Mouse (Mus musculus): ENCODE measurements at regions not wholly inside any gene's neighbourhood (a gene's known extent, or its start where the extent isn't known, plus 50 kb on each side); places are given as distances from the start of the nearest gene placed in this dataset.
A peak's percentile ranks its signal among the peaks of the same experiment; 100 is the strongest.

DNA sequence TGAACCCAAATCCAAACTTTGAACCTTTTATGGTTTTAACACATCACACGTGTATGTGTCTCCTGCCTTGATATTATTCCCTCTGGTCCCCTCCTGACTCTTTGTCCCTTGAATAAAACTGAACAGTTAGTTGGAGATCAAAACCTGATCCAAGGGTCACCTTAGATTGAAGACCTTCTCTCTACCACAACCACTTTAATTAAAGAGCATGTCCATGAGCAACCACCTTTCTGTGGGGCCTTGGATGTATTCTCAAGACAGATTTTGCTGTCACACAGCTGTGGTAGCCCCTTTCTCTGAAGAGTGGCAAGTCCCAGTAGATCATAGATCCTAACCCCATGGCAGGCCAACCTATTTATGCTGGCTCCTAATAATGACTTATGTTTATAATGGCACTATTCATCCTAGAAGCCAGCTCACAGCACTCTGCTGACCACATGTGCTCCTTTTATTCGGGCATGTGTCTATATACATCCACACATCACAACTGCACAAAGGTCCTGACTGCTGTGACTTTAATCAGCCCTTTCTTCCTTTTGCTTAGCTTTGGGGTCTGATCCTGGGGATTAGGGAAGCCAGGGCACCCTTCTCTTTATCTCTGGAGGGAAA, 536.8 kb upstream of the Tenm2 start:
- DNase-seq (ENCODE audit: low spot score) = no peak
- 17% methylated on average over 2 of the region's 2 CpGs for WGBS
- TF ChIP-seq CTCF (IDR thresholded peaks at IDR 0.05) = no peak
- H3K9ac ChIP-seq (replicated peaks; ENCODE audit: low read length, poor library complexity, severe bottlenecking) = no peak overlapping the region
- ATAC-seq (ENCODE audit: low FRiP score) = no peak
- H3K9me3 ChIP-seq (ENCODE audit: low read length) = no peaks in the 10 kb centered on the region
- H3K4me3 ChIP-seq (ENCODE audit: low read depth, low read length) = no peak overlapping the region
- no peaks in the 10 kb centered on the region for H3K4me1 ChIP-seq (ENCODE audit: insufficient read depth, low read length)
- no peak overlapping the region for H3K4me2 ChIP-seq (ENCODE audit: low read depth, low read length, poor library complexity, severe bottlenecking)
- H3K36me3 ChIP-seq (ENCODE audit: insufficient read depth, low read length) = no peaks in the 10 kb centered on the region
- H3K27ac ChIP-seq (ENCODE audit: low read depth, low read length) = no peak overlapping the region
- no peaks in the 10 kb centered on the region for H3K27me3 ChIP-seq (ENCODE audit: insufficient read depth, low read length)

DNA sequence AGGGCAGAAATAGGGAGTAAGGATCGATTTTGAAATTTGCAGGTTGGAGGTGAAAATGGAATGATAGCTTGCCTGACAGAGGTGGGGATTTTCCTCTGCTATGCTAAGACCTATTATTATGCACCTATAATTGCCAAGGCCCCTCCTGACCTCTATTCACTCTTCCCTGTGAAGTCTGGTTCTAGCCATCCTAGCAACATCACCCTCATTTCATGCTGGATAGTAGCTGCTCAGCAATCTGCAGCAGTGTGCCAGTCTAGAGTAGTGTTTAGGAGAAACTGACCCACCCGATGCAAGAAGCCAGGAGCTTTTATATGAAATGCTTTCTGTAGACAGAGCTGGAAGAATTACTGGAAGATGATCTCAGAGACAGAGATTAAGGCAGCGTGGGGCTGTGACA, 535.1 kb upstream of the Tenm2 start:
- no peak overlapping the region for H3K27ac ChIP-seq (ENCODE audit: low read depth, low read length)
- H3K4me1 ChIP-seq (ENCODE audit: insufficient read depth, low read length) = no peaks in the 10 kb centered on the region
- ATAC-seq (ENCODE audit: low FRiP score) (no peak), DNase-seq (ENCODE audit: low spot score) (no peak)
- TF ChIP-seq CTCF (IDR thresholded peaks at IDR 0.05) = no peak
- no peak overlapping the region for H3K9ac ChIP-seq (replicated peaks; ENCODE audit: low read length, poor library complexity, severe bottlenecking)
- no peaks in the 10 kb centered on the region for H3K36me3 ChIP-seq (ENCODE audit: insufficient read depth, low read length)
- WGBS = 43% methylated on average over 3 of the region's 3 CpGs
- no peak overlapping the region for H3K4me3 ChIP-seq (ENCODE audit: low read depth, low read length)
- H3K4me2 ChIP-seq (ENCODE audit: low read depth, low read length, poor library complexity, severe bottlenecking) = no peak overlapping the region
- no peaks in the 10 kb centered on the region for H3K27me3 ChIP-seq (ENCODE audit: insufficient read depth, low read length)
- H3K9me3 ChIP-seq (ENCODE audit: low read length) = no peaks in the 10 kb centered on the region

DNA sequence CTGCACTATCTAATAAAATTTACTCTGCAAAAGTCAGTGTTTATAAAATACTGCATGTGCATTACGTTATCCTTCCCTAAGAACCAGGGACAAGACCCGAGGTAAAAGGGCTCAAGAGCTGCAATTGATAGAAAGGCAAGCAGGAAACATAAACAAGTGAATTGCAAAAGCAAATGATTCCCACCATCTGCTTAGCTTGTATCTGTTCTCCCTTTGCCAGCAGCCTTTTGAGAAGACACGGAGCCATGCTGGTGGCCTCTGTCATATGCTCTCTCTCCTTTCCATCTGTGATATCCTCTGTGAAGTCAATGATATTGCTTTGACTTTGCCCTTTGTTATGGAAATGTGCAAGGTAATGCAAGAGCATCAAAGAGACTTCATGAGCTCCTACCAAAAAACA, 532.4 kb upstream of the Tenm2 start:
- Histone ChIP-seq H3K4me2 (ENCODE audit: low read depth, low read length, poor library complexity, severe bottlenecking) (no peak overlapping the region), H3K27ac (ENCODE audit: low read depth, low read length) (no peak overlapping the region), H3K4me3 (ENCODE audit: low read depth, low read length) (no peak overlapping the region), H3K9me3 (ENCODE audit: low read length) (no peaks in the 10 kb centered on the region), H3K4me1 (ENCODE audit: insufficient read depth, low read length) (no peaks in the 10 kb centered on the region), H3K27me3 (ENCODE audit: insufficient read depth, low read length) (no peaks in the 10 kb centered on the region), H3K9ac (replicated peaks; ENCODE audit: low read length, poor library complexity, severe bottlenecking) (no peak overlapping the region), H3K36me3 (ENCODE audit: insufficient read depth, low read length) (no peaks in the 10 kb centered on the region)
- ATAC-seq (ENCODE audit: low FRiP score) (no peak), DNase-seq (ENCODE audit: low spot score) (peak; percentile 19)
- WGBS = 64% methylated on average over 3 of the region's 3 CpGs
- no peak for TF ChIP-seq CTCF (IDR thresholded peaks at IDR 0.05)

DNA sequence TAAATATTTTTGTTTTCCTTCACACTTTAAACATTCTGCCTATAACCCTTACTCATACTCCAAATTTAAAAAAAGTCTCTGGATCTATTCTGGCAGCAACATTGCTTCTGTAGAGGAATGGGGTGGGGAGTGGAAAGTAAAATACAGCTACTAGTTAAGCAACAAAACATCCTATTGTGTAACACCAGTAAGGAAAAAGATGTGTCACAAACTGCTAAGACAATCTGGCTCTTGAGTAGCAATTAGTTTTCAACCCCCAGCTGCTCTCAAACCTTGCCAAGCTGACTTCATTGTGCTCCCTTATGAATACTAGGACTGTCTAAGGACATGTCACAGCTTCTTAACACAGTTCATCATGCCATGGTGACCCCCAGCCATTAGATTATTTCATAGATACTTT, 500.2 kb upstream of the Tenm2 start:
- Histone ChIP-seq H3K4me3 (ENCODE audit: low read depth, low read length) (no peak overlapping the region), H3K4me2 (ENCODE audit: low read depth, low read length, poor library complexity, severe bottlenecking) (no peak overlapping the region), H3K27ac (ENCODE audit: low read depth, low read length) (no peak overlapping the region), H3K36me3 (ENCODE audit: insufficient read depth, low read length) (no peaks in the 10 kb centered on the region), H3K4me1 (ENCODE audit: insufficient read depth, low read length) (no peaks in the 10 kb centered on the region), H3K9ac (replicated peaks; ENCODE audit: low read length, poor library complexity, severe bottlenecking) (no peak overlapping the region), H3K9me3 (ENCODE audit: low read length) (no peaks in the 10 kb centered on the region), H3K27me3 (ENCODE audit: insufficient read depth, low read length) (no peaks in the 10 kb centered on the region)
- TF ChIP-seq CTCF (IDR thresholded peaks at IDR 0.05) = no peak
- no peak for ATAC-seq (ENCODE audit: low FRiP score)
- peak; percentile 9 for DNase-seq (ENCODE audit: low spot score)

DNA sequence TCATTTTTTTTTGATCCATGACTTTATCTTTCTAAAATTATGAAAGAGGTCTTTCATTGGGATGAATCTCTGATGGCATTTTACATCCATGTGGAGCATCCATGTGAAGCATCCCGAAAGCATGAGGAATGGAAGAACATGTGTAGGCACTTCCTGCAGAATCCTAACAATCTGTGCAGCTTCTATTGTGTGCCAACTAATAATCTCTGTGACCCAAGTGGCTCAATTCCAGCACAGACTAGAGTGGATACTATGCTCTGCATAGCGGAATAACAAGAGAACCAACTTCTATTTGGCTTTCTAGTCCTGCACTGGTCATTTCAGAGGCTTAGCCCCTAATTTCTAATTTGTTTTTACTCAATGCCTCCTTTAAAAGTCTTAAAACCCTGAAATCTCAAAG, 499.7 kb upstream of the Tenm2 start:
- 78% methylated on average over 2 of the region's 2 CpGs for WGBS
- DNase-seq (ENCODE audit: low spot score) = no peak
- TF ChIP-seq CTCF (IDR thresholded peaks at IDR 0.05) = no peak

DNA sequence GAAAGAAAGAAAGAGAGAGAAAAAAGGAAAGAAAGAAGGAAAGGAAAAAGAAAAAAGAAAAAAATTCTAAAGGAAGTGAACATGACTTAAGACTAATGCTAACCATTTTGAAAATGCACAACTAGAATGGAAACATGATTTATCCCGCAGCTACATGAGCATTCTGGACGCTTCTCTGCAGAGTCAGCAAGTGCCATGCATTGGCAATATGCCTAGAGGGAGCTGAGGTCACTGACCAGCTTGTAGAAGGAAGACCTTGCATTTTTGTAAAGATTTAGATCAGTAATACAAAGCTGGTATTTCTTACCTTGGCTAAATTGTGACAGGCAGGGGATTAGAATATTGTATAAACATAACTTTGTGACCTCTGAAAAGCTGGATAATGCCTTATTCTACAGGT, 461.2 kb upstream of the Tenm2 start:
- H3K4me3 ChIP-seq (ENCODE audit: low read depth, low read length) = no peak overlapping the region
- H3K4me1 ChIP-seq (ENCODE audit: insufficient read depth, low read length) = no peaks in the 10 kb centered on the region
- H3K9ac ChIP-seq (replicated peaks; ENCODE audit: low read length, poor library complexity, severe bottlenecking) = no peak overlapping the region
- no peaks in the 10 kb centered on the region for H3K27me3 ChIP-seq (ENCODE audit: insufficient read depth, low read length)
- no peak overlapping the region for H3K4me2 ChIP-seq (ENCODE audit: low read depth, low read length, poor library complexity, severe bottlenecking)
- no peak for TF ChIP-seq CTCF (IDR thresholded peaks at IDR 0.05)
- WGBS = 69% methylated on average over 2 of the region's 2 CpGs
- DNase-seq (ENCODE audit: low spot score) (peak; percentile 14), ATAC-seq (ENCODE audit: low FRiP score) (no peak)
- H3K27ac ChIP-seq (ENCODE audit: low read depth, low read length) = no peak overlapping the region
- no peaks in the 10 kb centered on the region for H3K36me3 ChIP-seq (ENCODE audit: insufficient read depth, low read length)
- no peaks in the 10 kb centered on the region for H3K9me3 ChIP-seq (ENCODE audit: low read length)

More for the DNA sequence above, 499.7 kb upstream of the Tenm2 start:
- no peak for ATAC-seq (ENCODE audit: low FRiP score)
- no peak overlapping the region for H3K4me2 ChIP-seq (ENCODE audit: low read depth, low read length, poor library complexity, severe bottlenecking)
- no peaks in the 10 kb centered on the region for H3K36me3 ChIP-seq (ENCODE audit: insufficient read depth, low read length)
- H3K9me3 ChIP-seq (ENCODE audit: low read length) = no peaks in the 10 kb centered on the region
- no peaks in the 10 kb centered on the region for H3K27me3 ChIP-seq (ENCODE audit: insufficient read depth, low read length)
- no peak overlapping the region for H3K9ac ChIP-seq (replicated peaks; ENCODE audit: low read length, poor library complexity, severe bottlenecking)
- H3K4me1 ChIP-seq (ENCODE audit: insufficient read depth, low read length) = no peaks in the 10 kb centered on the region
- H3K27ac ChIP-seq (ENCODE audit: low read depth, low read length) = no peak overlapping the region
- H3K4me3 ChIP-seq (ENCODE audit: low read depth, low read length) = no peak overlapping the region

All from midbrain, postnatal 0 days (tissue).